Mouse (Mus musculus) hindbrain, embryonic 11.5 days (tissue): Measurements from ENCODE around the gene Chl1. TPM values are rescaled to one million over a fixed set of nuclear protein-coding genes. Genes with fewer than 3 reads are reported as not detected.
A peak's percentile ranks its signal among the peaks of the same experiment; 100 is the strongest.

Experiments used
- ATAC-seq: fragments of 200-750 bp; cut with Nextera tagmentation; 2 replicates; pipeline ENCODE4 v1.8.0; 2017; ENCODE audit warnings: mild to moderate bottlenecking, moderate TSS enrichment, moderate library complexity; ENCODE audit not compliant: low FRiP score
- DNase-seq: peaks from one replicate; pipeline ENCODE4 v3.0.0-alpha.2; 2015; ENCODE audit warnings: low spot score
- H3K27ac ChIP-seq: fragments of 300-500 bp; sonication (generic); 2 replicates; pipeline ENCODE4 v1.5.1; 2014; ENCODE audit warnings: mild to moderate bottlenecking, low read depth, low read length
- H3K27me3 ChIP-seq: fragments of 300-500 bp; sonication (generic); 2 replicates; pipeline ENCODE4 v1.6.1; 2014; ENCODE audit warnings: mild to moderate bottlenecking, low read length, moderate library complexity, mixed read lengths; ENCODE audit not compliant: control insufficient read depth, insufficient read depth
- H3K36me3 ChIP-seq: fragments of 300-500 bp; sonication (generic); 2 replicates; pipeline ENCODE4 v1.6.1; 2014; ENCODE audit warnings: mild to moderate bottlenecking, low read length, moderate library complexity, mixed read lengths; ENCODE audit not compliant: control insufficient read depth, insufficient read depth
- H3K4me1 ChIP-seq: fragments of 300-500 bp; sonication (generic); replicated peaks from 2 replicates; pipeline ENCODE4 v1.6.1; 2014; ENCODE audit warnings: low read length, mixed read lengths; ENCODE audit not compliant: control insufficient read depth, insufficient read depth
- H3K4me2 ChIP-seq: fragments of 300-500 bp; sonication (generic); replicated peaks from 2 replicates; pipeline ENCODE4 v1.6.1; 2014; ENCODE audit warnings: mild to moderate bottlenecking, low read depth, low read length
- H3K4me3 ChIP-seq: fragments of 300-500 bp; sonication (generic); 2 replicates; pipeline ENCODE4 v1.5.1; 2014; ENCODE audit warnings: low read depth, low read length
- H3K9ac ChIP-seq: fragments of 300-500 bp; sonication (generic); 2 replicates; pipeline ENCODE4 v1.6.1; 2014; ENCODE audit warnings: low read depth, low read length
- H3K9me3 ChIP-seq: fragments of 300-500 bp; sonication (generic); 2 replicates; pipeline ENCODE4 v1.6.1; 2016; ENCODE audit warnings: low read length; ENCODE audit not compliant: control insufficient read depth
- WGBS: fragments of 180-500 bp; shearing (Covaris S2); extraction: QIAGEN DNeasy Blood & Tissue Kit; methylation state at CpG from one replicate; pipeline ENCODE4 v1.1.7; 2014; 5-methylcytosine and 5-hydroxymethylcytosine counted together
- polyA plus RNA-seq: library from polyadenylated mRNA; unstranded; fragments of >200 nt; fragmentation: Nextera tagmentation; extraction: Ambion mirVana; gene quantifications from 2 replicates; pipeline ENCODE4 v1.2.1, GENCODE M21; 2014

Gene Chl1
- polyA plus RNA-seq, 1 experiment from 2014 or later: 29.1 TPM

DNA sequence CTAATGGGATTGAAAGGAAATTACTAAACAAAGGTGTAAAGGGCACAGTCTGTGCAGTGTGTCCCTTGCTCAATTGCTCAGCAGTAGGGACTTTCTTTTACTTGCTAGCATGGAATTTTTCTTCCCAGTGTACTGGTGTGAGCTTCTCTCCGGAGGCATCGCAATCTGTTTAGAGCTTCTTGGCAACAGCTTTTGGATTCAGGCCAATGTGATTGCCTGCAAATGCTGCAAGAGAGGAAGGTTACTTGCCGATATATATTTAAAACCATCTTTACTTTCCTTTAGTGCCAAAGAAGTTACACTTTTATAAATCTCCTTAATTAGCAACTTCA is 48.5 kb downstream of the Chl1 start:
- no peak overlapping the region for H3K9ac ChIP-seq
- no peaks in the 10 kb centered on the region for H3K9me3 ChIP-seq
- no peaks in the 10 kb centered on the region for H3K36me3 ChIP-seq
- no peaks in the 10 kb centered on the region for H3K4me1 ChIP-seq
- WGBS: 79% methylated on average over 3 of the region's 3 CpGs
- no peak overlapping the region for H3K4me2 ChIP-seq
- no peak overlapping the region for H3K27ac ChIP-seq
- DNase-seq (peak; percentile 10), ATAC-seq (peak; percentile 49; the same call in 1 of the 2 replicates)
- no peaks in the 10 kb centered on the region for H3K27me3 ChIP-seq
- no peak overlapping the region for H3K4me3 ChIP-seq

- DNase-seq (no peak), ATAC-seq (no peak)
- WGBS: 51% methylated on average over 2 of the region's 2 CpGs
- Histone ChIP-seq H3K4me3 (no peak overlapping the region), H3K36me3 (no peaks in the 10 kb centered on the region), H3K27ac (no peak overlapping the region), H3K27me3 (no peaks in the 10 kb centered on the region), H3K4me1 (no peaks in the 10 kb centered on the region), H3K4me2 (no peak overlapping the region), H3K9ac (no peak overlapping the region), H3K9me3 (no peaks in the 10 kb centered on the region)
Observed at GRCm38 (mm10) chr6:103559344-103559743, 49.0 kb downstream of the Chl1 start.

DNA sequence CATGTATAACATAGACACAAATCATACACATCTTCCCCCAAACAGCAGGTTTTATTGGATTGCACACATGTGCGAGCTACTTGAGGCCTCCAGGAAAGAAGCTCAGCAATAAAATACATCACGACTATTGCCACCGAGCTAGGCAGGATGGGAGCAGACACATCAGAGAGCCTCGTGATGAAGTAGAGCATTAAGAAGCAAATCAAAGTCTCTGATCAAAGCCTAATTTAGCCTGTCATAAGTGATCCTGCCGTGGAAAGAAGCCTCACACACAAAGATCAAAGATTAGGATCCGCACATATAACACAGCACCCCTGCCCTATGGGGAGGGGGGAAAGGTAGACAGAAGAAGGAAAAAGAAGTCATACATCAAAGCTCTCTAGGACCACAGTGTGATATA is 54.4 kb downstream of the Chl1 start:
- H3K4me3 ChIP-seq: no peak overlapping the region
- H3K27me3 ChIP-seq: no peaks in the 10 kb centered on the region
- H3K4me2 ChIP-seq: no peak overlapping the region
- H3K9ac ChIP-seq: no peak overlapping the region
- H3K27ac ChIP-seq: no peak overlapping the region
- H3K4me1 ChIP-seq: no peaks in the 10 kb centered on the region
- 73% methylated on average over 6 of the region's 6 CpGs for WGBS
- ATAC-seq (0 out of 2 replicates have a peak, but pooled peaks have one; percentile 26), DNase-seq (no peak)
- H3K36me3 ChIP-seq: no peaks in the 10 kb centered on the region
- H3K9me3 ChIP-seq: no peaks in the 10 kb centered on the region

DNA sequence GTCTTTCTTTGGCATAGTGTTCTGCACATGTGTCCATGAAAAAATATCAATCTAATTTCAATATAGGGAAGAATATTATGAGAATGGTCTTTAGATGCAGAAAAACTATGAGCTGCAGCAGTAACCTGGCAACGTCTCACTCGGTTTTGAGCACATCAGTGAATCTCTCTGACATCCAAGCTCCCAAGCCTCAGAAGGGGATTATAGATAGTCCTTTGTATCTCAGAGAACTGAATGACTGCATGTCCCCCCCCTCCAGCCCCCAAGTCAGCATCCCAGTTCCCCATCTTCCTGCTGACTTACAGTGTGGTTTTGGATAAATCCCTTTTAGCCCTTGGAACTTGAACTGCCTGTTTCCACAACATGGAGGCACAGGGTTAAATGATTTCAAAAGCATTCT is 56.9 kb downstream of the Chl1 start:
- Histone ChIP-seq H3K27ac (no peak overlapping the region), H3K9ac (no peak overlapping the region), H3K4me2 (no peak overlapping the region), H3K27me3 (no peaks in the 10 kb centered on the region), H3K4me1 (no peaks in the 10 kb centered on the region), H3K4me3 (no peak overlapping the region), H3K9me3 (no peaks in the 10 kb centered on the region), H3K36me3 (no peaks in the 10 kb centered on the region)
- no peak for DNase-seq
- no peak for ATAC-seq
- WGBS: 49% methylated on average over 2 of the region's 2 CpGs

DNA sequence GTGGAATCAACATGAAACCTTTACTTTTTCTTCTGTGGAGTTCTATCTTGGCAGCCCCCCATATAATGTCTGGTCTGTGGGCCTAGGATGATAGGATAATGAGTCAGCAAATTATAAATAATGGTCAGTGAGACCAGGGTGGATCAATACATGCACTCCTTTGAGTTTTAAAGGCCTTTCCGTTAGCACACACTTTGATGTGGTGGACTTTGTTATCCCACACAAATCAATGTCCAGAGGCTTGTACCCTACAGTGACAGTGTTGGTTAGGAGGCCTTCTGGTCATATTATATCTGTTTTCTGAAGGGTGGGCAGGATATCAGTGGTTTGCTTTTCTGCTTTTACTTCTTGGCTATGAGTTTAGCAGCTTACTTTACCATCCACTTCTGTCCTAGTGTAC is 62.3 kb downstream of the Chl1 start:
- Histone ChIP-seq H3K27me3 (no peaks in the 10 kb centered on the region), H3K4me1 (no peaks in the 10 kb centered on the region), H3K36me3 (no peaks in the 10 kb centered on the region), H3K27ac (no peak overlapping the region), H3K9me3 (no peaks in the 10 kb centered on the region), H3K9ac (no peak overlapping the region), H3K4me3 (no peak overlapping the region), H3K4me2 (no peak overlapping the region)
- ATAC-seq (no peak), DNase-seq (no peak)
- WGBS: 71% methylated on average over 1 of the region's 1 CpGs

DNA sequence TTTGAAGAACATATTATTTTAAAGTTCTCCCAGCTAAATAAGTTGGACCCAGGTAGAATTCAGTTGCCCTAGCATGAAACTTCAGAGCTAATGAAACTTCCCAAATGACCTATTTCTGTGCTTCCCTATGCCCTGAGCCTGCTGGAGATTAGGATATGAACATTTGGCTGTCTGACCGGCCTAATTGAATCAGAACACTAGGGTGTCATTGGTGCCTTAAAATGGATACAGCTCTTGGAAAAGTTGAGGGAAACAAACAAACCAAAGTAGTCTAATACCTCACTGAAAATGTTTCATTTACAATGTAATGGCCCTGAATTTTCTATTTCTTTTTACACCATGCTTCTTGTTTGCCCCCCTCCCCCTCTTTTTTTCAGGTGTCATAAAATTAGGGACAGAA is 73.8 kb downstream of the Chl1 start:
- Histone ChIP-seq H3K9me3 (no peaks in the 10 kb centered on the region), H3K27me3 (no peaks in the 10 kb centered on the region), H3K4me3 (no peak overlapping the region), H3K27ac (no peak overlapping the region), H3K9ac (no peak overlapping the region), H3K36me3 (no peaks in the 10 kb centered on the region), H3K4me2 (no peak overlapping the region), H3K4me1 (no peaks in the 10 kb centered on the region)
- DNase-seq (no peak), ATAC-seq (no peak)
- WGBS: 94% methylated on average over 1 of the region's 1 CpGs

- H3K27ac ChIP-seq: no peak overlapping the region
- H3K4me3 ChIP-seq: no peak overlapping the region
- H3K4me2 ChIP-seq: no peak overlapping the region
- WGBS: 62% methylated on average over 1 of the region's 1 CpGs
- ATAC-seq (no peak), DNase-seq (no peak)
- no peaks in the 10 kb centered on the region for H3K4me1 ChIP-seq
- H3K27me3 ChIP-seq: no peaks in the 10 kb centered on the region
- no peak overlapping the region for H3K9ac ChIP-seq
- no peaks in the 10 kb centered on the region for H3K36me3 ChIP-seq
- no peaks in the 10 kb centered on the region for H3K9me3 ChIP-seq
Observed at GRCm38 (mm10) chr6:103585667-103586066, 75.3 kb downstream of the Chl1 start.

DNA sequence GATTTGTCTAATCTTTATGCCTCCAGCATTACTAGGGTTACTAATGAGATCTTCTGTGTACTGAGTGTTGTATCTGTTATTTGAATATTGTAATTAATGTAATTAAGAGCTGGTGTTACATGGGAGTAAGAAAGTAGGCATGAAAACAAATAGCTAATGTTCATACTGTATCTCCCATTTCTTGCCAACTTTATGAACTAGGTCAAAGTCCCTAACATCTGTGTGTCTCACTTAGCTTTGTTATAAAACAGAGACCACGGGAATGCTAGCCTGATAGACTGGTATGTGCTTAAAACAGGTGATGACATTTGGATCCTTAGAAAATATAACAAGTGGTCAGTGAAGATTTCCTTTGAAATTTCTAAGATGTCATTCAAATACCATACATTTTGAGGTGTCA is 75.7 kb downstream of the Chl1 start:
- Histone ChIP-seq H3K4me3 (no peak overlapping the region), H3K27me3 (no peaks in the 10 kb centered on the region), H3K4me2 (no peak overlapping the region), H3K9me3 (no peaks in the 10 kb centered on the region), H3K36me3 (no peaks in the 10 kb centered on the region), H3K4me1 (no peaks in the 10 kb centered on the region), H3K27ac (no peak overlapping the region), H3K9ac (no peak overlapping the region)
- DNase-seq (no peak), ATAC-seq (no peak)
- WGBS: 83% methylated on average over 1 of the region's 1 CpGs

- no peaks in the 10 kb centered on the region for H3K36me3 ChIP-seq
- peak; percentile 51 for DNase-seq
- H3K9me3 ChIP-seq: no peaks in the 10 kb centered on the region
- H3K4me3 ChIP-seq: no peak overlapping the region
- no peak overlapping the region for H3K9ac ChIP-seq
- no peaks in the 10 kb centered on the region for H3K27me3 ChIP-seq
- no peak overlapping the region for H3K4me2 ChIP-seq
- 19% methylated on average over 4 of the region's 4 CpGs for WGBS
- H3K27ac ChIP-seq: no peak overlapping the region
- peak; percentile 80 for ATAC-seq
- H3K4me1 ChIP-seq: no peaks in the 10 kb centered on the region; the same call in 1 of the 2 replicates
Observed at GRCm38 (mm10) chr6:103602070-103602469, 91.7 kb downstream of the Chl1 start.
